Mouse (Mus musculus): ENCODE measurements around the gene Fut7.
A peak's percentile ranks its signal among the peaks of the same experiment; 100 is the strongest.

Gene Fut7

DNA sequence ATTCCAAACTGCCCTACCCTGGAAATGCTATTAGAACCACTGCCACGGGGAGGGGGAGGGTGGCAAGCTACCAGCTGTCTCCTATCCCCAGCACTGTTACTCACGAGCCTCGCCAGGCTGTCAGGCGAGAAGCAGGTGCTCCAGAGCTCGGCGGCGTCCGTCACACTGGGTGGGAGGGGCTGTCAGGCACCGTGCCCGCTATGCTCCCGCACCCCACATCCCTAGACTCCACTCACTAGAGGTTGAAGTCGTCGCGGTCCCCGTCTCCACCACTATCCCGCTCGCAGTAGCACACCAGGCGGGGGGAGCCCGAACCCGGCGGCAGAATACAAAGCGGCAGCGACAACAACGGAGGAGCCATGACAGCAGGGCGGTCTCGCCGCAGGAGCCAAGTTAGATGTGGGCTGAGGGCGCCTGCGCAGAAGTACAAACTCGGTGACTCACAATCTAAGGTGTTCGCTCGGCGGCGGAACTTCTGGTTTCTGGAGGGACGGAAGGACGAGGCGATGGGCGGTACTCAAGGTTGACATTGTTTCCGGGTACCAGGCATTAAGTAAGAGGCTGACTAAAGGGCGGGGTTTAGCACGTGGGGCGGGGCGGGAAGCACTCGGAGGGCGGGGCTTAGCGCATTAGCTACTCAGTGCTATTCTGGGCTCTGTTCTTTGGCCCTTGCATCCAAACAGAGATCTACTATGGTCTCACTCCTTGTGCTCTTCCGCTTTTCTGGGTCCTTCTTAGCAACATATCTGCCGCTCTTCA is 37.7 kb downstream of the Fut7 start, which contains the start of gene Paxx:
Paxx (minus strand) TSS at position 544 of the 759 bp plus-strand sequence.
- DNase-seq, result peak; percentile 91

- no peak for DNase-seq
These were observed 38.3 kb downstream of the Fut7 start for GRCm38 (mm10) chr2:25461407-25461806.

DNA sequence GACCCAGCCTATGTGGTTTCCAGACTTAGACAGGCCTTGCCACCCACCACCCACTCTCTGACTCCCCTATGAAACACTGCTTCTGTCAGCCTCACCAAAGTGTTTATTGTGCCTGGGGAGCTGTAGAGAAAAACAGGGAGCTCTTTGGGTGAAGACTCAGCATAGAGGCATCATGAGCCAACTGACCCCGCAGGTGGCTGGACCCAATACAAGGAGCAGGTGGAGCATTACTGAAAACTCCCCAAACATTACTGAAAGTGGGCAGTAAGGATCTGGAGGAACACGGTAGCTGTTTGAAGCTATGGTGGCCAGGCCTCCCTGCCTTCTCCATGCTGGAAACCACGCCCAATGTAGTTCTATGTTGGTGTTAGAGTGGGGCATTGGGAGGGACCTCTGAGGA is 40.6 kb downstream of the Fut7 start:
- peak; percentile 62 for DNase-seq

DNA sequence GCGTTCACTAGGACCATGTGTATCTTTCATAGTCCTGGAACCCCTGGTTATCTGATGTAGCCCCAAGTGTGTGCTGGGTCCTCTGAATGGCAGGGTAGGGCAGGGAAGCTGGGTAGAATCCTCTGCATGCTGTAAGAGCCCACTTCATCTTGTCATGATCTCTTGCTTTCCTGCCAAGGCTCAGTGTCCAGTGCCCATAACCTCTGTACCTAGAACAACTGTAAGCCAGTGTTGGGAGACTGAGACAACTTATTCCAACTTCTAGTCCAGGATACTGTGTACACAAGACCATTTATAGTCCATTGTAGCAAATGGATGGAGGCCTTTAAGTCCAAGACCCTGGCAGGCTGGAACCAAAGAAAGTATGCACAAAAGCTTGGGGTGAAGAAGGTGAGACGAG is 42.2 kb downstream of the Fut7 start:
- DNase-seq, result no peak

- DNase-seq, result no peak
These were observed 43.0 kb downstream of the Fut7 start for GRCm38 (mm10) chr2:25465816-25466635.

- no peak for DNase-seq
These were observed 44.7 kb downstream of the Fut7 start for GRCm38 (mm10) chr2:25467606-25468303.

DNA sequence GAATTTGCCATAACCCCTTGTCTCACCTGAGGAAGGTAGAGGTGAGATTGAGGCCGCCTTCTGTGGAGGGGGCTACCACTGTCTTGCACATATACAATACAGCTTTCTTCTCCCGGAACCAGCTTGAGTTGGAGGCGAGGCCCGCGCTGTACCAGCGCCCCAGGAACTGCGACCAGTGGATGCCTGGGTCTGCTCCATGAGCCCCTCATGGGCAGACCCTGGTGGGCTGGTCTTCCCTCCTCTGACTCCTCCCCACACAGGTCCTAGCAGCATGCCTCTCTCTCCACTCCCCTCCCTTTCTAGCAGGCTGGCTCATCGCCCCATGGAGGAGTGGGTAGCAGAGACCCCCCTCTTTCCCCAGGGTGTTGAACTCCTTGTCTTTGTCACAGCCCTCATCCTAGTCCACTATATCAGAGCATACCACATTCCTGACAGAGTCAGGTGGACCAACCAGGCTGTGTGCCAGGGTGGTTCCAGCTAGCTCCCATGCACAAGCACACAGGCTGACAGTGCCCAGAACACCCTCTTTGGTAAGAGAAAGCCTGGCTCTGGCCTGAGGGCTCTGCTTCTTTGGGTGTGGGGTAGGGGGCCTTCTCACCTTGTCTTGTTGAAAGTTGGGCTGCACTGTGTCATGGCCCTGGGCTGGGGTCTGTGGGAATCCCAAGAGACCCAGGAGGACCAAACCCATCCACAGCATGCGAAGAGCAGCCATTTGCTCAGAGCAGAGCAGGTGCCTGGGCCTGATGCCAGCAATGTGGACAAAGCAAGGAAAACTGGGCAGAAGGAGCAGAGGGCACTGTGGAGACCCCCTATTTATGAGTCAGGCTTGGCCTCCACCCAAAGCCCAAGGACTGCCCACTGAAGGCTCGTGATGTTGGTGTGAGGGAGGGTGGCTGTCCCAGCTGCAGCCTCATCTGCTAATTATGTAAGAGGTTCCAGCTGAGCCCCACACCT is 46.2 kb downstream of the Fut7 start:
- DNase-seq, result peak; percentile 69

DNA sequence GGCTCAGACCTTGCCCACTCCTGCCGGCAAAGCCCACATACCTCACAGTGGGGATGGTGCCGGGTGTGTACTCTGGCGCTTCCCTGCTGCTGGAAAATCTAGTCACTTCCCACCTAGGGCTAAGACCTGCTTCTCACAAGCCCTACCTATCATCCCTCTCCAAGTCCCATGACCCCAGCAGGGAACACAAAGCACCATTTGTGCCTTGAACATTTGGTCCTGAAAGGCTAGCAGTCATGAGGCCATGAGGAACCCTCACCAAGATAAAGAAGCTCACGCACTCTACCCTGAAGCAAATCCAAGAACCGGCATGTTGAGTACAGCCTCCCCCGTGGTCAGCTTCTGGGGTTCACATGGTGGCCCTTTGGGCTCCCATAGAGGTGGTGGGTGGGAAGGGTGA is 46.9 kb downstream of the Fut7 start, which contains the start of gene Ptgds:
Ptgds (minus strand) TSS at position 78 of the 400 bp plus-strand sequence.
- no peak for DNase-seq

DNA sequence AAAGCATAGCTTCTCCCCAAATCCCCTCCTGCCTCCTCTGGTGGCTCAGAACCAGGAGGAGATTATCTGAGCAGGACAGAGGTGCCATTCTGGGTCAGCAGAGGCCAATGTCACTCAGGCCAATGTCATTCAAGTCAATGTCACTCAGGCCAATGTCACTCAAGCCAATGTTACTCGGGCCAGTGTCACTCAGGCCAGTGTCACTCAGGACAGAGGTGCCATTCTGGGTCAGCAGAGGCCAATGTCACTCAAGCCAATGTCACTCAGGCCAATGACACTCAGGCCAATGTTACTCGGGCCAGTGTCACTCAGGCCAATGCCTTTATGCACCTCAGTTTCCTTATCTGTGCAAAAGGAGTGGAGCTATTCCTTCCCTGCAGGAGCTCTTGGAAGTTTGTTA is 49.5 kb downstream of the Fut7 start:
- no peak for DNase-seq
